Mouse (Mus musculus) right cerebral cortex, adult 18-20 months (tissue): ENCODE measurements at regions not wholly inside any gene's neighbourhood (a gene's known extent, or its start where the extent isn't known, plus 50 kb on each side); places are given as distances from the start of the nearest gene placed in this dataset.

Experiments
- DNase-seq: peaks from one replicate; pipeline ENCODE4 v3.0.0; 2022; ENCODE audit warnings: mixed read lengths

DNA sequence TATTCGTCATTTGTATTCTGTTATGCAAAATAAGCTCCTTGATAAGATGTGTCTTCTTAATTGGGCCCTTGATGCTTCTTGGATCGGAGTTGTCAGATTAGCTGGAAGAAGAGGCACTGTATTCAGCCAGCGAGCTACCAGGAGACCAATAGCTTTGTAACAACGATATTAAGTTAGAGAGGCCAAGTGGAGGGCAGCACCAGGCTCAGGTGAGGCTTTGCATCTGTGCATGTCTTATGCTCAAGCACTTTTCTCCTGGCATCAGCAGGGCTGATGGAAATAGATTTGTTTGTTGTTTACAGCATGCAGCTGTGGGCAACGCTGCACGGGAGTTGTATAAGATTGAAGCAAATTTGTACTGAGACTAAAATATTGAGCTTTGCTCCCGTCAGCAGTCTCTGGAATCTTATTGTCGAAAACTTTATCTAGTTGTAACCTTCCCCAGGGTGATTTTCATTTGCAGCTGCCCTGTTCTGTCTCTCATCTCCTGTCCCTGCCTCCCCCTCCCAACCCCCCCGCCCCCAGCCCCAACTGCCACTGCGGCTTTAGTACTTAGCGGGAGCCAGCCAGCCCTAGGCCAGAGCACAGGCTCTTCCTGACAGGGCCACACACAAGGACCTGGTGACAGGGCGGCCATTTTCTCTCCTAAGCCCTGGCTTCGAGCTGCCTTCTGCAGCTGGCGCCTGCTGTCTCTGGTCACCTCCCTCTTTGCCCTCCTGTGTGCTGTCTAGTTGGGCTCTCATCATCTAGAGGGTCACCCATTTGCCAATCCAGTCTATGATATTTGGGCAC is 247.3 kb downstream of the Tshz3 start:
- DNase-seq = no peak

DNA sequence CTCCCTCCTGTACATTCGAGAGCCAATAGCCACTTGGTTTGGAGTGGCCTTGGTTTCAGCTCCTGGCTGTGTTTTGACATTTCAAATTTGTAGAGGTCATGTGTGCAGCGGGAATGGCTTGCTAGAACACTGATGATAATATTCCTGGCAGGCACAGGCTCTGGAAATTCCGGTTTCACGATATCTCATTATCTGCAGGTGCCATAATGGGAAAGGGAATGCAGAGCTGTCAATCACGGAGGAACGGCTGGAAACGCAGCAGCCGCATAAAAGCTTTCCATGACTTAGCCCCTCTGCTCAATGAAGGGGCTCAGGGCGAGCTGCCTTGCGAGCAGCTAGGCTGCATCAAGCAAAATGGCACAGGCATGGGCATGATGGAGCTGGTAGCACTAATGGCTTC is 251.6 kb downstream of the Tshz3 start:
- no peak for DNase-seq

DNA sequence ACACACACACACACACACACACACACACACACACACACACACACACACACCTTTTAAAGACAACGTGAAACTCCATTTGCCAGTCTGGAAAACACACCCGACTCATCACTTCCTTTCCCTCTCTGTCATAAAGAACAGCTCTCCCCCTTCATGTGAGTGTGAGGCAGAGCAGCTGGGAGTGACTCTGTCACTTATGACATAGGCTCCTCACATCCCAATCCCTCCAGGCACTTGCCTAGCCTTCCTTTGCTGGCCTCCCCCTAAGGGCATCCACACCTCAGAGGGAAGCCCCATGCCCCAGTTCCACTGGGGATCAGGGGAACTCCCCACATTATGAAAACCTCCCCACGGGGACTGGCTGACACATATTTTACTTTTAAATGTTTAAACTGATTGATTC is 257.5 kb downstream of the Tshz3 start:
- DNase-seq = no peak

DNA sequence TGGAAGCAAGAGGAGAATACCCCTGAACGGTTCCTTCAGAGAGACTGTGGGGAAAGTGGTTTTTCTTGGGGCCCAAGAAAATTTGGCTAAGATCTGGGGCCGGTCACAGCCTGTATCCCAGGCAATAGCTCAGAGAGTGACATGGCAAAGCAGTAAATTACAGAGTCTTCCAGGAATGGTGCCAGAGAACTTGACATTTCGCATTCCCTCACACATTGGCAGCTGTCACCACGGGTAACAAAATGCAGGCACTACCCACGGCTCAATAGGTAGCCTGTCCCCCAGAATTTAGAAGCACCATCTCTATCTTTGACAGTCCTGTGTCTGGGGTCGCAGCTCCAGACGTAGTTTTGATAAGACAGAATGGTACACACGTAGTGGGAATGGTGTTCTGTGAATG is 260.3 kb downstream of the Tshz3 start:
- DNase-seq = no peak

DNA sequence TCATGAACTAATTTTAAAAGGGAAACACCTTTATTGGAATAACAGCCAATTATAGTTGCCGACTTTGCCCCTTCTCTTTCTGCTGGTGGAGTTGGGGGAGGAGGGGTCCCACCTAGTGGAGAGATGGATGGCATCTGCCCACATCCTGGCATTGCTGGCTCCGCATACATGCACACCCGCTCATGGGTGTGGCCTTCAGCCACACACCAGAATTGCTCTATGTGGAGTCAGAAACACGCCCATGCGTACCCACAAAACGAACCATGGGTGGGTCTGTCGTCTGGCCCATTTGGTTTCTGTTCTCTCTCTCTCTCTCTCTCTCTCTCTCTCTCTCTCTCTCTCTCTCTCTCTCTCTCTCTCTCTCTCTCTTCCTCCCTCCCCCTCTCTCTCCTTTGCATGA is 273.9 kb downstream of the Tshz3 start:
- DNase-seq = no peak

DNA sequence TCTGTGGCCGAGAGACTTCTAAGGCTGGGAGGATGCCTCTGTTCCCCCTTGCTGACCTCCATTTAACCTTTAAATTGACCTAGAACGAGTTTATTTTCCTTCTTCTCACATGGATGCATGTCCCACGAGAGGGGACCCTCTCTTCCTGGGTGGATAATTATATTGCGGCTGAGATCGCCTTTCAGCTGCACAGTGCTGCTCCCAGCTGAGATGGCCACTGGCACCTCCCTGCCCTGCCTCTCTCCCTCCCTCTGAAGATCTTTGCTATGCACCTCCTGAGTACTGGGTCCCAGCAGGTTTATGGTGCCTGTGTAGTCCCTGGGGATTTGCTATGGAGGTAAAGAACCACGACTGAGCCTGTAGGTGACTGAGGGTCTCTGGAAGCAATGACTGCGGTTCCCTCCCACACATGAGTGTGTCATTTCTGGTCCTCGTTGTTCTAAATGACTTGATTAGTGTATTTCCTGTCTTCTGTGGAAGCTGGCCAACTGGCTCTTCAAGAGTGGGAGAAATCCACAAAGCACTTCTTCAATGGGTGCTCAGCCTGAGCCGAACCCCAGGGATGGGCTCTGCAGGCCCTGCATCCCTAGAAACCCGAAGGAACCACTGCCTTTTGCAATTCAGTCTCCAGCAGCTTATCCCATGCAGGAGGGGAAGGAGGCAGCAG is 275.9 kb downstream of the Tshz3 start:
- no peak for DNase-seq

DNA sequence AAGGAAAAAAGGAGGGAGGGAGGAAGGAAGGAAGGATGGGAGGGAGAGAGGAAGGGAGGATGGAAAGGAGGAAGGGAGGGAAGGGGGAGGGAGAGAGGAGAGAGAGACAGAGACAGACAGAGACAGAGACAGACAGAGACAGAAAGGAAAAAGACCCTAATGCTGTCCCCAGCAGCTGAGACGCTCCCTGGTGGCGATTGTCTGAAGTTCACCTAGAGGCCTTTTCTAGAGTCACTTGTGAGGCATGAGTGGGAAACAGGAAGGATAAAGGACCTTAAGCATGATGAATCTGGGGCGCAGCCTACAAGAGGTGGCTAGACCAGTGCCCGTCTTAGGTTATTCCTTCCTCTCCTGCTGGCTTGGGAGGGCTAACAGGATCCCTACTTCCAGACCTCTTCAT is 276.7 kb downstream of the Tshz3 start:
- DNase-seq = peak; percentile 12

DNA sequence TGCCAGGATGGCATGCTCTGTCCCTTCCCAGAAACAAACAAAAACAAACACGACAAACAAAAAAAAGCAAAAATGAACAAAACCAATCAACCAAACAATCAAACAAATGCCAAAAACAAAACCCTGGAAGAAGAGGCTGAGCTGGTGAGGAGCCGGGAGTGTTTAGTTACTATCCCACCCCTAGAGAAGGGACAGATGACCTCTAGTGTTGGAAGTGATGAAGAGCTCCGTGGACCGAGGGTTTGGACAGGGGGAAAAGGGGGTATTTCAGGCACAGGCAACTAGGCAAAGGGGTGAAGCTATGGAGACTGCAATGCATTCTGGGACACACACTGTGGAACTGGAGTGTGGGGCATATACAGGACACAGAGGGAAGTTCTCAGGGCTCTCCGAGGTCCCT is 277.6 kb downstream of the Tshz3 start:
- no peak for DNase-seq

DNA sequence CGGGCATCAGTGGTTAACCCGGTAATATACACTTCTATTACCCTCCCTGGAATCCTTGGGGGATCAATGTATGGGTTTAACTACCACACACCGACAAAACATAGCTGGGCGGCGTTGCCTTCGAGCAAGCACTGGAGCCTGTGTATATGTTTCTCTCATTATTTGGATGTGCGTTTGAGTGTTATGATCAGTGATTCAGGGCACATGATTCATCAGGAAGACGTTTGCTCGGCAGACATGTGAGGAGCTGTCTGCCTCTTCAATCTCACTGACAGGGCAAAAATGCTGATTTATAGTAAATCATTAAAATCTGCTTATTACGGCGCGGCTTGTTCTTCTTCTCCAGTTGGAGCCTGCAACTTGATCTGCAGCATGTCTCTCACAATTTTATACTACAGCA is 279.9 kb downstream of the Tshz3 start:
- no peak for DNase-seq

DNA sequence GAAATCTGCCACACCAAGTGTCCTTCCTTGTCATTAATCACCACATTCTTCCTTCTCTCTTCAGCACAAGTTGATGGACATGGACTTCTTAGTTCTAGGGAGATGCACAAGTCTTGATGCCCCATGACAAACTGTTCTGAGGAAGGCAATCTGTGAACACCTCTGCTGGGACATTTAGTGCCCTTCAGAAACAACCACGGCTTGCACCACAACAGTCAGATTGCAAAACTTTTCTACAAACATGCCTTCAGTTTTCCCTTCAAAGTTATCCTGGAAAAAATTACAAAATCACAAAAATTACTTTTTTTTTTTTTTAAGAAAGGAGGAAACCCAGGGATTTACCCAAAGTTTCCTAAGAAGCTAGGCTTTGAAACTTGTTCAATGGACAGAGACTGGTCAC is 291.5 kb downstream of the Tshz3 start:
- DNase-seq = no peak

DNA sequence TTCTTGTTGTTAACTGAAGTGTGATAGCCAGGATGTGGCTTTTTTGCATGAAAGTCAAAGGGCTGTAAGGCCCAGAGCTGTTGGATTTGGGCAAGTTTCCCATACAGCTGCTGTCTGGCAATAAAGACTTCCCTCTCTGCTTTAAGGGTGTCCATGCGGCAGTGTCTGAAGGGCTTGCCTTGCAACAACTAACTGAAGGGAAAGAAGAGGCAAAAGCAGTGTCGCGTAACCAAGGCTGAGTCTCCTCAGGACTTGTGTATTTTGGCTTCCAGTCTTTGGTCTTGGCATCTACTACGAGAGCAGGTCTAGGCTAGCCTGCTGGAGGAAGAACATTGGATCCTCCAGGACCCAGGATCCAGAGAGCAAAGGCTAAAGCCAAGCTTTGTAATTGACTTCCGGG is 306.7 kb downstream of the Tshz3 start:
- DNase-seq = no peak

DNA sequence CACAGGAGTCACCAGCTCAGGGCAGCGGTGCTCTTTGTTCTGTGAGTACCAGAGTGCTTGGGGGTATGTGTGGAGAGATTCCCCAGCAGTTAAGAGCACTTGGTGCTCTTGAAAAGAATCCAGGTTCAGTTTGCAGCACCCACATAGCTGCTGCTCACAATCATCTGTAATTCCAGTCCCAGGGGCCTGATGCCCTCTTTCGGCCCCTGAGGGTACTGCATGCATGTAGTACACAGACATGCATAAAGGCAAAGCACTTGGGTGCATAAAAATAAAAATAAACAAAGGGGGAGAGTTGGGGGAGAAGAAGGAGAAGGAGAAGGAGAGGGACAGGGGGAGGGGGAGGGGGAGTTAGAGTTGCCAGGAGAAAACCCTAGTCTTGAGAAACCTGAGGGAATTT is 307.8 kb downstream of the Tshz3 start:
- DNase-seq = no peak

DNA sequence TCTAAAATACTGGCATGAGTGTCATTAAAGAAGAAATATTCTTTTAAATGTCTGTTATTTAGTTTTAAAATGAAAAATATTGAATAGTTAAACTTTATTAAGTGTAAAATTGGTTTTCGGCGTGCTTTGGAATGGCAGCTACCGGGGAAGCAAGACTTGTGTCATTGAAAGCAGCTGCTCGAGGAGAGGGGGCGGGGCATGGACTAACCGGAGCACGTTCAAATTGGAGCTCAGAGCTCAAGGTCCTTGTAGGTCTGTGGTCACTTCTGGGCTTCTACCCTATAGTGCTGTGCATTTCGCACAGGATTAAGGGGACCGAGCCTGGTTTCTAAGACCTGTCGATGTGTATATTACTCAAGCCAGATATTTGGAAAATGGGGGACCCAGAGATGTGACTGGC is 309.0 kb downstream of the Tshz3 start:
- DNase-seq = no peak

DNA sequence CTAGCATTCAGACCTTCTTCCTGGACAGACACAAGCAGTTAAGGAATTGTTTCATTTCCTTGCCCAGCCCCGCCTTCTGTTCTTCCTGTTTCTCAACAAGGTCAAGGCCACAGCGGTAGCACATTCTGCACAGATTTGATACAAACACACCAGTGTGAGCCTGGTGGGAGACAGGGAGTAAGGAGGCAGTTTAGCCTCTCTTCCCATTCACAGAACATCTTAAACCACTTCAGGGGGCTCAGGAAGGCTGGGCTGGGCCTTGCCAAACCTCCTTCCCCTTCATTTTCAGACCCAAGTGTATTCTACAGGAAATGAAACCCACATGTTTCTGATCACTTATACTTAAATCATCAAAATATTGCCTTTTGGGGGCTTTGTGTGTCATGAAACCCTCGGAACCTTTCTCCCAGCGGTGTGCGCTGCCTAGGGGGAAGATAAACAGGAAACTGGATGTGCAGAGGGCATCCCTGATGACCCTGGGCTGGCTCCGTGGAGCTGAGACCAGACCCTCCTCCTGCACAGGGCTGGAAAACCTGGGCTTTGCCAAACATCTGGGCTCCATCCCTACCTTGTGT is 313.3 kb downstream of the Tshz3 start:
- DNase-seq = no peak

DNA sequence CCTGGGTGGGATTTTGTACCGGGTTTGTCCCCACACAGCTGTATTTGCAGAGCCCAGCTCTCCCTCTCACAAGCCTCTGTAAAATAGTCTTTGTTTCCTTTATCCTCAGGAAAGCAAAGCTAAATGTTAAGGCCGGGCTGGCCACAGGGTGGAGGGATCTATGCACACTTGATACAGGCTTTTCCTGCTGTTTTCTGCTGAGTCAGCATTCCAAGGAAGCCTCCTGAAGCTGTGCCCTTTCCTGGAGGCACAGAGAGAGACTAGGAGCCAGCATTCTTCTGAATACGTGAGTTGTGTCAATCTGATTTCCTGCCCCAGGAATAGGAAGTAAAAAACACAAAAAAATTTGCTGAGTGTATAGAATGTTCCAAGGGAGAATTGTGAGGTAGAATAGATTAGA is 322.2 kb downstream of the Tshz3 start:
- no peak for DNase-seq

DNA sequence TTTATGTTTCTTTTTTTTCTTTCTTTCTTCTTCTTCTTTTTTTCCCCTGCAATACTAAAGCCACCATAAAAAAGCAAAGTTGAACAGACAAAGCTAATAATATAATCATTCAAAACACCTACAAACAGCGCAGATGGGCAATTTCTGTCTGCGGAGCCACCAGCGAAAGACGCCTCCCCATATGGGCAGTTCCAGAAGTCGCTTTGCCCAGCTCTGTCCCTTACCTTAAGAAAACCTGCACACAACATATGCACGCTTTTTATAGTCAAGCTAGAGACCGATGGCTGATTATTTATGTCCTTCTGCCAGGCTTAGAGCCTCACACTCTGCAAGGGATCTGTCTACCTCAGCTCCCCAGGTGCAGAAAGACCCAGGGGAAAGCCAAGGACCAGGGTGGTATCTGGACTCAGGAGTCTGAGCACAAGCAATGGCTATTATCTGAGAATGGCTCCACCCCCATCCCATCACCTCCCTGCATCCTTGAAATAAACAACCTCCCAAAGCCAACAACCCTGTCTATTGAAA is 326.6 kb downstream of the Tshz3 start:
- DNase-seq = peak; percentile 7

DNA sequence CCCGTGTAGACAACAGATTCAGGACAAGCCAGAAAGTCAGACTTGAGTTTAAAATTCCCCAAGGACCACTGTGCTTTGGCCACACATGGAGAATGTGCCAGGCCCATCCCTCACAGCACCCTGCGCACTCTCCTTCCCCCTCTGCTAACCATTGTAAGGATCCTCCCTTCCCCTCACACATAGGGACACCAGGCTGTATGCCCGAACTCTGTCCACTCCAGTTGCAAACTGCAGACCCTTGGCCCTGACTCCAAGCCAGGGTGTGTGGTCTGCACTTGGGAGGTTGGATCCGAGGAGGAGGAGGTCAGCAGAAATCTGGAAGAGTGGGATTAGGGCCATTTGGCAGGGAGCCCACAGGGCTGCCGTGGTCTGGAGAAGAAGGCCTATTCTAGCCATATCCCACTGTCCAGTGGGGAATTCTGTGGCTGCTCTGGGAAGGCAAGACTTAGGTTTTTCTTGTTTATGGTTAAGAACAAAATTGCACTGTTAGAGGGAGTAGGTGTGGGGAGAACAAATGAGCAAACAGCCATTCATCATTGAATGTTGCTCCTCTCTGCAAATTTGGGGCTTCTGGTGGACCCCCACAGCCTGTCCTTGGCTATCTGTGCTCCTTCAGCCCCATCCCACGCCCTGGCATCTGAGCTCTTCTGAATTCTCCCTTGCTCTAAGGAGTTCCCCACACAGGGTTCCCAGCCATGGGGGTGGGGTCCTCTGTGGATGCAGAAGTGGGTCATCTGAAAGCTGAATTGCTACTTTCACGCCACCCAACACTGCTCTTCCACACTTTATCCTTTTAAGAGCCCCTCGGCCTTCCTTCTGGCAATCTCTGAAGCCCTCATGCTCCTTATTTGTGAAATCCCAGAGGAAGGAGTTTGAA is 366.9 kb downstream of the Tshz3 start:
- DNase-seq = no peak

DNA sequence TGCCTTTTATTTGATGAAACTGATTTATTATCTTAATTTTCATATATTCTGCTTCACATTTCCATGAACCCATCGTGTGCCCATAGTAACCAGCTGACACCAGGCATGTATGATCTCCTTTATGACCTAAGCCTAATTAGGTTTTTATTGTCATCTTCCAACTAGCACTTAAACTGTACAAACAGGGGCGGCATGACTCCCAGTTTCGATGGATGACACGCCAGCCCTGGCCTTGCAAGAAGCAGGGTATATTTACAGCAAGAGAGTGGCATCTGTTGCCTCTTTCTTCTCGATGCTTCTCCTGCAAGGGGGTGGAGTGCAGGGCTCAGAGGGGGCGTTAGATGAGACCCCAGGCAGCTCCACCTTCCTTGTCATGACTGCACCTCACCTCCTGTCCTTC is 379.8 kb downstream of the Tshz3 start:
- DNase-seq = no peak

DNA sequence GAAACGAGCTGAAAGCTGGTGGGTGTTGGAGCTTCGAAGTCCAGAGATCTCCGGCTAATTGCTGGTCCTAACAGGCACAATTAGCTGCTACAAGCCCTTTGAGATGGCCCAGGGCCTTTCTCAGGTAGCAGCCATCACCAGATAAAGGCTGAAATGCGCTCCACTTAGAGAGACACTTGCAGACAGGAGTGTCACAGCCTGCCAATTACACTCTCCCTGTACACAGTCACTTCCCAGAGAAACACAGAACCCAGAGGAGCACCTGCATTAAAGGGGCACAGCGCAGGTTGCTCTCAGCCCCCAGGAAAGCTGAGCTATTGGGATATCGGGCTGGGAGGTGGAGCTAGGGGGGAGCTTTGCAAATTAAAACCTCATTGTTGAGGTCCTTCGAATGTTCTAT is 380.2 kb downstream of the Tshz3 start:
- no peak for DNase-seq

DNA sequence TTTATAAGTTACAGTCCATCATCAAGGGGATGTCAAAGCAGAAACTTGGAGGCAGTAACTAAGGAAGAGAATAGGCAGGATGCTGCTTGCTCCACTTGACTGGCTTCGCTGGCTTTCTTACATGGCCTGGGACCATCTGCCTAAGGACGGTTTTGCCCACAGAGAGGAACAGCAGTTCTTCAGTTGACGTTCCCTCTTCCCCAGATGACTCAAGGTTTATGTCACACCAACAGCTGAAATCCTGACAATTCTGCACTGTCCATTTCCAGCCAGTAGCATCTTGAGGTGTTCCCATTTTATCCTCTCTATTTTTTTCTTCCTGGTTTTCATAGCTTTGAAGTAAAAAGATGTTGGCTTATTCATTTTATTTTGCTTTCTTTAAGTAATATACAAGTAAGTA is 391.8 kb downstream of the Tshz3 start:
- peak; percentile 3 for DNase-seq

DNA sequence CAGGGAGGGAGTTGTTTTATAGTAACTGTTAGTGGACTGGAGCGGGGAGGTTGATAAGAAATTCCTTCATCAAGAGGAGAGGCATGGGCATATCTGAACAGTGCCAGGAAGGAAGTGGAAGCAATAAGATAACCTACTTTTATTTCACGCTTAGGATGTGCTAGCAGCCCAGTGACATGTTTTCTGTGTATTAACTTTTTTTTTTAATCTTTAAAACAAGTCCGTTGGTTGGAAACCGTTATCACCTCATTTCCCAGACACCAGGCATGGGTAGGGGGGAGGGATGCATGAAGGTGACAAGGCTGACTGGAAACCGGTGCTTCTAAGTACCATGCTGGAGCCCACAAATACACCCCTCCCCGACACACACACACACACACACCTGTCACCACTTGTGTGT is 394.7 kb downstream of the Tshz3 start:
- DNase-seq = no peak

DNA sequence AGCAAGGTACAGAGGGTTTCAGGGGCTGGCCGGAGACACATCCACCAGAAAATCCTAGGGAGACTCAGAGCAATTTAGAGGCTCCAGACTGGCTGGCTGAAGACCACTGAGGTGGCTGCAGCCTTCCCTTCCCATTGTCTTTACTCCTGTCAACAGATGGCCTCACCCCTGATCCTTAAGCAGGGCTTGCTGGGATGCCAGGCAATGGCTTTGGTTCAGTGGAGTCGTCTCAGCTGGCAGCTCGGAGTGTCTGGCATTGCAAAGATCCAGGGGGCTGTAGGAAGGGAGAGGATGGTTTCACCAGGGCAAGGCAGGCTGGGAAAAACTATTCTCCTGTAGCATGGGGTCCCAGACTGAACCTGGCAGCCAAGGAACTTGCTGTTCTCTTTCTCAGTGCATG is 395.8 kb downstream of the Tshz3 start:
- DNase-seq = no peak

DNA sequence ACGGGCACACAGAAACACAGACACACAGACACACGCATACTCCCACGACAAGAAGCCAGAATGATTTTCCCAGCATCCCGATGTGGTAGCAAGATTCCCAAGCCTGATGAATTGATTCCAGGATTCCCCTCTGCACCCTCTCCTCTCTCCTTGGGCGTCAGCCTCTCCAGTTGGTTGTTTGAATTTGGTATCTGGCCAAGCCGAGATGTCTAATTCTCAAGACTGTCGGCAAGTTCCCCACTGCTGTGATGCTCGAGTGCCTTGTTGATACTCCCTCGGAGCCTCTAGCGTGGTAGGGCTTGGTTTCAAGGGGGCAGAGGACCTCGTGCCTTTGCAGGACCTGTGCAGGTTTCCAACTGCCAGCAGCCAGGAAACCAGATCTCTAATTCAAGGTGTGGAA is 397.9 kb downstream of the Tshz3 start:
- DNase-seq = no peak
